ENCODE assay signal across 8 mouse cellular contexts in the genomic region with DNA sequence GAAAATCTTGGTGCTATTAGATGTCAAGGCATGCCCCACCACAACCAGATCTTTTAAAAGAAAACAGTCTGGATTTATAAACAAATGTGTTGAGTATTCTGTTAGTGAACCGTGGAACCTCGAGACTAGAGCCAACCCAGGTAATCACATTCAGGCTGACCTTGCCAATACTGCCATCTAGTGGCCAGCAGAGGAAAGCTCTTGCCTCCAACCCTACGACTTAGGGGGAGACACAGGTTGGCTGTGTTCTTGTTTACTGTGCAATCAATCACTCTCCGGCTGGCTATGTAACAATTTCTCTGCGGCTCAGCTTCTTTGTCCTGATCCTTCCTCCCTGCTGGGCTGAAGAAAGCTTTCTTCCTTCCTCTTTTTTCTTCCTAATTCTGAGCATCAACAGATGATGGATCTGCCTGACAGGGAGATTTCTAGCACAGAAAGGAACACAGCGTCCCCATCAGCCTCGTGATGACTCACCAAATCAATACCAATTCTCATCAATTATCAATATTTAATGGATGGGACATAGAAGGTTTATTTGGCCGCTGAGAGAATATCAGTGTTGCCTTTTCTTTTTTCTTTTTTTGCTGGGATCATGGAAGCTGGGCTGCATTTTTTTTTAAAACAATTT. TPM values are rescaled to one million over a fixed set of nuclear protein-coding genes. Genes with fewer than 3 reads are reported as not detected.
DNase-seq lines count a peak whose midpoint lies in the region; ATAC-seq and TF ChIP-seq lines count a peak whose summit lies in the region.

No protein-coding gene starts in this region.

- no peak overlapping the region for H3K4me3 ChIP-seq in forebrain, postnatal 0 days (ENCODE audit: low read depth, low read length)
- no peak overlapping the region for H3K4me3 ChIP-seq in intestine, embryonic 15.5 days (replicated peaks)
- no peak overlapping the region for H3K4me3 ChIP-seq in limb, embryonic 10.5 days
- H3K4me3 ChIP-seq in midbrain, postnatal 0 days (ENCODE audit: low read depth, low read length): no peak overlapping the region
- no peak overlapping the region for H3K4me3 ChIP-seq in stomach, embryonic 14.5 days (ENCODE audit: low read depth, low read length)

- DNase-seq in ovary, adult 18-20 months (ENCODE audit: low spot score): peak; percentile 59
- DNase-seq in ovary, postnatal 10 days (ENCODE audit: low spot score): no peak
- peak; percentile 75 for DNase-seq in cerebellum, adult 8-10 months
- DNase-seq in forebrain, postnatal 0 days: peak; percentile 85
- DNase-seq in limb, embryonic 10.5 days (ENCODE audit: low spot score): peak; percentile 83
- peak; percentile 89 for DNase-seq in midbrain, postnatal 0 days (ENCODE audit: low spot score)

- no peak overlapping the region for H3K9ac ChIP-seq in forebrain, postnatal 0 days
- no peak overlapping the region for H3K9ac ChIP-seq in intestine, embryonic 15.5 days
- no peak overlapping the region for H3K9ac ChIP-seq in midbrain, postnatal 0 days (replicated peaks; ENCODE audit: low read length, poor library complexity, severe bottlenecking)
- H3K9ac ChIP-seq in stomach, embryonic 14.5 days (replicated peaks; ENCODE audit: low read depth, low read length): no peak overlapping the region

- H3K4me1 ChIP-seq in forebrain, postnatal 0 days (ENCODE audit: insufficient read depth): no peaks in the 10 kb centered on the region
- peaks cover 16% of the 10 kb centered on the region for H3K4me1 ChIP-seq in intestine, embryonic 15.5 days (replicated peaks)
- peaks cover 18% of the 10 kb centered on the region for H3K4me1 ChIP-seq in limb, embryonic 10.5 days
- no peaks in the 10 kb centered on the region for H3K4me1 ChIP-seq in midbrain, postnatal 0 days (ENCODE audit: insufficient read depth, low read length)
- H3K4me1 ChIP-seq in stomach, embryonic 14.5 days (ENCODE audit: control insufficient read depth, insufficient read depth, low read length): peaks cover 25% of the 10 kb centered on the region

- H3K9me3 ChIP-seq in forebrain, postnatal 0 days (ENCODE audit: low read length): no peaks in the 10 kb centered on the region
- no peaks in the 10 kb centered on the region for H3K9me3 ChIP-seq in intestine, embryonic 15.5 days
- H3K9me3 ChIP-seq in limb, embryonic 10.5 days (replicated peaks): no peaks in the 10 kb centered on the region
- no peaks in the 10 kb centered on the region for H3K9me3 ChIP-seq in midbrain, postnatal 0 days (ENCODE audit: low read length)
- H3K9me3 ChIP-seq in stomach, embryonic 14.5 days (ENCODE audit: control insufficient read depth, low read depth, low read length): no peaks in the 10 kb centered on the region

- peak; percentile 97 for TF ChIP-seq CTCF in forebrain, postnatal 0 days (IDR thresholded peaks at IDR 0.05; ENCODE audit: low read depth)
- TF ChIP-seq CTCF in midbrain, postnatal 0 days (IDR thresholded peaks at IDR 0.05): peak; percentile 97

- H3K27ac ChIP-seq in forebrain, postnatal 0 days (ENCODE audit: low read depth, low read length): no peak overlapping the region
- H3K27ac ChIP-seq in intestine, embryonic 15.5 days: no peak overlapping the region
- H3K27ac ChIP-seq in limb, embryonic 10.5 days: no peak overlapping the region
- H3K27ac ChIP-seq in midbrain, postnatal 0 days (ENCODE audit: low read depth, low read length): no peak overlapping the region
- H3K27ac ChIP-seq in stomach, embryonic 14.5 days (ENCODE audit: low read length): no peak overlapping the region

- ATAC-seq in forebrain, postnatal 0 days: peak; percentile 86
- peak; percentile 78 for ATAC-seq in intestine, embryonic 15.5 days
- ATAC-seq in midbrain, postnatal 0 days (ENCODE audit: low FRiP score): peak; percentile 83
- peak; percentile 75 for ATAC-seq in stomach, embryonic 14.5 days (ENCODE audit: insufficient number of reproducible peaks, insufficient read depth, low FRiP score, low read depth)

- no peak overlapping the region for H3K4me2 ChIP-seq in forebrain, postnatal 0 days (ENCODE audit: low read depth)
- H3K4me2 ChIP-seq in intestine, embryonic 15.5 days (replicated peaks): no peak overlapping the region
- no peak overlapping the region for H3K4me2 ChIP-seq in midbrain, postnatal 0 days (ENCODE audit: low read depth, low read length, poor library complexity, severe bottlenecking)
- H3K4me2 ChIP-seq in stomach, embryonic 14.5 days (replicated peaks; ENCODE audit: low read depth, low read length): no peak overlapping the region

- no peaks in the 10 kb centered on the region for H3K36me3 ChIP-seq in forebrain, postnatal 0 days (ENCODE audit: insufficient read depth)
- H3K36me3 ChIP-seq in intestine, embryonic 15.5 days: no peaks in the 10 kb centered on the region
- no peaks in the 10 kb centered on the region for H3K36me3 ChIP-seq in limb, embryonic 10.5 days
- no peaks in the 10 kb centered on the region for H3K36me3 ChIP-seq in midbrain, postnatal 0 days (ENCODE audit: insufficient read depth, low read length)
- no peaks in the 10 kb centered on the region for H3K36me3 ChIP-seq in stomach, embryonic 14.5 days (ENCODE audit: control insufficient read depth, insufficient read depth, low read length)

- H3K27me3 ChIP-seq in forebrain, postnatal 0 days (ENCODE audit: insufficient read depth, low read length): no peaks in the 10 kb centered on the region
- no peaks in the 10 kb centered on the region for H3K27me3 ChIP-seq in intestine, embryonic 15.5 days (replicated peaks)
- peaks cover 7% of the 10 kb centered on the region; the same call in 1 of the 2 replicates for H3K27me3 ChIP-seq in limb, embryonic 10.5 days (ENCODE audit: low read depth, poor library complexity, severe bottlenecking)
- H3K27me3 ChIP-seq in midbrain, postnatal 0 days (ENCODE audit: insufficient read depth, low read length): no peaks in the 10 kb centered on the region
- H3K27me3 ChIP-seq in stomach, embryonic 14.5 days (ENCODE audit: control insufficient read depth, insufficient read depth, low read length): no peaks in the 10 kb centered on the region

- 5% methylated on average over 8 of the region's 8 CpGs for WGBS in forebrain, postnatal 0 days
- 6% methylated on average over 8 of the region's 8 CpGs for WGBS in intestine, embryonic 15.5 days
- 14% methylated on average over 8 of the region's 8 CpGs for WGBS in limb, embryonic 10.5 days
- WGBS in midbrain, postnatal 0 days: 12% methylated on average over 8 of the region's 8 CpGs
- WGBS in stomach, embryonic 14.5 days: 5% methylated on average over 8 of the region's 8 CpGs

RNA-seq across cellular contexts. Expression of a gene that starts 26.4 kb away (rescaled TPM):
- total RNA-seq in forebrain, postnatal 0 days (2014; rRNA removed): 1.8 and 5.7 TPM in 2 replicates
- 0.92 and 1.2 TPM in 2 replicates for polyA plus RNA-seq in forebrain, postnatal 0 days (2015; fragmentation: Nextera tagmentation; extraction: Ambion mirVana)
- polyA plus RNA-seq in intestine, embryonic 15.5 days (2015; fragmentation: Nextera tagmentation; extraction: Ambion mirVana): 9.4 and 10.4 TPM in 2 replicates
- polyA plus RNA-seq in limb, embryonic 10.5 days (2016; fragmentation: Nextera tagmentation; extraction: Ambion mirVana): 1.0 and 1.4 TPM in 2 replicates
- 6.2 and 12.8 TPM in 2 replicates for total RNA-seq in midbrain, postnatal 0 days (2014; rRNA removed)
- polyA plus RNA-seq in midbrain, postnatal 0 days (2015; fragmentation: Nextera tagmentation; extraction: Ambion mirVana): 1.4 and 1.9 TPM in 2 replicates
- 8.1 and 9.6 TPM in 2 replicates for polyA plus RNA-seq in stomach, embryonic 14.5 days (2014; fragmentation: Nextera tagmentation; extraction: Ambion mirVana)
